Mouse (Mus musculus): Measurements from ENCODE around the gene Vps13d.

DNA sequence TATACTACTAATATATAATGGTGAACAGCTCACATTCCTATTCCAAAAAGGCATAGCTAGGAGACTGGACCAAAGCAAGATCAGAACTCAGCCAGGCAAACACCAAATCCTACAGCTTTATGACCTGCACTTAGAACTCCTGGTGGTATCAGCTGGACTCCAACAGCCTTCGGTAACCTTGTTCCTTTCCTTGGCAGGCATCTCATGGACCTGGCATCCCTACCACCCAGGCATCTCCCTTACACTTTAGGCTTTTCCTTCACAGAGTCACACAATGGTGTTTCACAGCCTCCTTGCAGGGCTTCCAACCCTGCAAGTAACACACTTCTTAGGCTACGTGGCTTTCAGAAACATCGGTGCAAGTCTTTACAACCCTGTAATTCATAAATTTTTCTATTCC lies 226.4 kb downstream of the Vps13d start:
- no peak for TF ChIP-seq POLR2A (IDR thresholded peaks at IDR 0.05; ENCODE audit: insufficient read depth, low read length)
- no peak for TF ChIP-seq CTCF (IDR thresholded peaks at IDR 0.05; ENCODE audit: low read depth, low read length)
- TF ChIP-seq EP300 (IDR thresholded peaks at IDR 0.05; ENCODE audit: insufficient read depth, low read depth, low read length): no peak
